Mouse (Mus musculus): Measurements from ENCODE around the gene Gucy1b1. TPM values are rescaled to one million over a fixed set of nuclear protein-coding genes. Genes with fewer than 3 reads are reported as not detected.

Gene Gucy1b1
- polyA plus RNA-seq, 1 experiment from 2014 or later, result 50.8 TPM

DNA sequence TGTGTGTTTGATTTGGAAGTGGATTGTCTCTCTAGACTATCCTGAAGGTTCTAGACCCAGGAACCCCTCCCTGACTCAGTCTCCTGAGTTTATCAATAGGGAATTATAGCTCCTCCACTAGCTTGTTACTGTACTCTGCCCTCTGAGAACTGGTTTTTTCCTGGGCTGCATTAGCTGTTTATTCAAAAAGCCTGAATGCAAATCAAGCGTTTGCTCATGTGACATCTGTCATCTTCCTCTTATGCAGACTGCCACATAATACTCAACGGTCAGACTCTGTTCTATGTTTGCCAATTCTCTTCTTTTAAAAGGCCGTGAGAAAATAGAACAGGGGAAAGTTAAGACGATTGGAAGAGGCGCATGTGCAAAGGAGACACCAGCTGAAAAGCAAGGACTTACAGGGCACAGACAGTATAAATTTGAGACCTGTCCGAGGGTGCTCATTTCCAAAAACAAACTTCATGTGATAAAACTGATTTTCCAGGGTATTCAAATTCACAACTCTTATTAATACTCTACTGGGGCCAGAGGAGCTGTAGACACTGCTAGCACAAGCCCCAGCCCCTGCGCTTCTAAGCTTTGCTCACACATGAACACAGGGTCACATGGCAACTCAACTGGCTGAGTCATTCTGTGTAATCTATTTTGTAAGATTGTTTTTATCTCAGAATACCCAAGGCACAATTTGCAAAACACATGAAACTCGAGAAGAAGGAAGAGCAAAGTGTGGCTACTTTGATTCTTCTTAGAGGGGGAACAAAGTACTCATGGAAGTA lies 91.2 kb downstream of the Gucy1b1 start:
- Histone ChIP-seq H3K9me3 (no peaks in the 10 kb centered on the region), H3K27ac (no peak overlapping the region), H3K9ac (no peak overlapping the region), H3K36me3 (no peaks in the 10 kb centered on the region), H3K4me1 (no peaks in the 10 kb centered on the region), H3K4me2 (no peak overlapping the region), H3K27me3 (replicated peaks) (no peaks in the 10 kb centered on the region), H3K4me3 (replicated peaks) (no peak overlapping the region)
- ATAC-seq (ENCODE audit: insufficient read depth, low FRiP score, low read depth), result no peak
- 68% methylated on average over 8 of the region's 8 CpGs for WGBS

Small RNA genes within 50 kb of the gene (microRNA-seq; reads per million reads assigned to microRNA genes)
- 0.77 reads per million for gene Mir7010

Other genes with a start within 250 kb of the Gucy1b1 start
- 17.9 and 18.2 TPM in 2 replicates for gene Ctso, start 142.1 kb downstream of the Gucy1b1 start, polyA plus RNA-seq (2015; fragmentation: Nextera tagmentation; extraction: Ambion mirVana)
- 0.82 and 1.0 TPM in 2 replicates for gene Tdo2, start 98.5 kb downstream of the Gucy1b1 start, polyA plus RNA-seq (2015; fragmentation: Nextera tagmentation; extraction: Ambion mirVana)
- not detected in 2 replicates for gene Asic5, start 92.4 kb downstream of the Gucy1b1 start, polyA plus RNA-seq (2015; fragmentation: Nextera tagmentation; extraction: Ambion mirVana)
- gene Gucy1a1, start 71.1 kb upstream of the Gucy1b1 start, polyA plus RNA-seq (2015; fragmentation: Nextera tagmentation; extraction: Ambion mirVana), result 46.0 and 51.7 TPM in 2 replicates

Data from stomach, embryonic 15.5 days (tissue).